ENCODE assay signal across 26 mouse cellular contexts in the genomic region with DNA sequence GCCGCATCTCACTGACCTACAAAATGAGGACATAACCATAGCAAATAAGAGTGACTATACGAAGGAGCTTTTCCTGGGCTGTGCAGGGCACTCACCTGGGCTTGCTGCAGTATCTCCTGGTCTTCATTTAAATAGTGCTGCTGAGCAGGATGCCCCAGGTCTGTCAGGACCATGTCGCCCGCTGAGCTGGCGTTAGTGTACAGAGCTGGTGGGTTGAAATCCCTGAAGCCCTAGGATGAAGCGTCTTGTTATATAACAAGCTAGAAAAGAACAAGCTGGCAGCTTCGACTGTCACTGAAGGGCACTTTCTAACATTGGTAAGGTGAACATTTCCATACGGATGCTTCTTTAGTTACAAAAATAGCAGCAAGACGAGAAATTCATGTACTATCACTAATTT. TPM values are rescaled to one million over a fixed set of nuclear protein-coding genes. Genes with fewer than 3 reads are reported as not detected.
DNase-seq lines count a peak whose midpoint lies in the region; ATAC-seq lines count a peak whose summit lies in the region.
"Had no signal": no experiment of that assay in that cellular context is flagged by ENCODE, and none has a peak within 500 bp of the region (broad histone marks: within the 10 kb centered on the region; RNA-seq: fewer than 3 reads in every experiment).

No protein-coding gene starts in this region.

- intact Hi-C loops in heart, postnatal 14 days (cut with DNase I): no loop called here

- no peak for DNase-seq in frontal cortex, postnatal 10 days (ENCODE audit: low spot score in 2 of 2)
- peak; percentile 51 for DNase-seq in heart, adult 11 months
- DNase-seq in heart, postnatal 14 days: no peak
- DNase-seq in ovary, postnatal 36 days (ENCODE audit: low spot score): peak; percentile 30
- DNase-seq in ovary, postnatal 10 days (ENCODE audit: low spot score): no peak
- peak; percentile 21 for DNase-seq in brain, adult 2 months (ENCODE audit: low read depth, low spot score)
- DNase-seq in cerebellum, postnatal 10 days: no peak
- DNase-seq: adrenal gland, adult 2 months; adrenal gland, adult 8-10 months; adrenal gland, postnatal 10 days; adrenal gland, postnatal 14 days; adrenal gland, postnatal 25 days; adrenal gland, postnatal 36 days; B cell, adult 2 months; cerebellum, adult 11 months; cerebellum, adult 11-12 months; cerebellum, adult 18-20 months had no signal

- peak; percentile 52 for ATAC-seq in frontal cortex, adult (ENCODE audit: low TSS enrichment)
- ATAC-seq: activated CD4-positive, CD25-positive, alpha-beta regulatory T cell, adult 4 months; CD4-positive, CD25-positive, alpha-beta regulatory T cell, adult 4 months; Patski had no signal

RNA-seq across cellular contexts. Expression of a gene that starts 33.0 kb away (rescaled TPM):
- total RNA-seq in heart, postnatal 14 days (2021): 1 to 10 TPM in 1 of 2 experiments, not detected in 1; 1.9 TPM
- total RNA-seq: adrenal gland, postnatal 25 days; CH12.LX had no signal

RNA-seq across cellular contexts. Expression of a gene that starts 40.1 kb away (rescaled TPM):
- under 1 TPM; 0.10 to 0.32 TPM for total RNA-seq in heart, postnatal 14 days (2021)
- total RNA-seq: adrenal gland, adult 18-20 months; adrenal gland, adult 2 months; adrenal gland, adult 8-10 months; adrenal gland, postnatal 10 days; adrenal gland, postnatal 14 days; adrenal gland, postnatal 25 days; adrenal gland, postnatal 36 days; CH12.LX; ES-E14; G1E; MEL had no signal

Comparison
In these comparisons a context has a peak if more than half of its experiments do, and no peak if none do; other contexts are left out.
1. DNase-seq: peak in heart, adult 11 months (single experiment), ovary, postnatal 36 days (single experiment) and brain, adult 2 months (single experiment); none in frontal cortex, postnatal 10 days (0 of 2), heart, postnatal 14 days (0 of 2), ovary, postnatal 10 days (single experiment) and cerebellum, postnatal 10 days (0 of 2).